Mouse (Mus musculus): ENCODE data around the gene Rpl11.

GRCm38 (mm10) chr4:136046888-136047287, 6.3 kb downstream of the Rpl11 start:
- TF ChIP-seq EP300 (IDR thresholded peaks at IDR 0.05; ENCODE audit: insufficient read depth, low read depth, low read length) (no peak), CTCF (IDR thresholded peaks at IDR 0.05) (no peak), POLR2A (IDR thresholded peaks at IDR 0.05; ENCODE audit: insufficient read depth, low read depth, low read length) (no peak)

All from heart, adult 2 months (tissue).